Mouse (Mus musculus) Patski (cell line): ENCODE data around the gene Wdr63. TPM values are rescaled to one million over a fixed set of nuclear protein-coding genes. Genes with fewer than 3 reads are reported as not detected.

Experiments
- ATAC-seq: fragments of 100-300 bp; one replicate; pipeline ENCODE4 v1.8.0; 2021
- CTCF ChIA-PET: fragments of 350-600 bp; sonication (Branson Sonifier 250); formaldehyde crosslinking; loops from one replicate; lab custom pipeline; 2022; ENCODE audit warnings: inconsistent platforms; lab: Charles Lee
- POLR2A ChIA-PET: fragments of 350-600 bp; sonication (Branson Sonifier 250); formaldehyde crosslinking; loops from one replicate; lab custom pipeline; 2022; ENCODE audit warnings: antibody characterized with exemption, inconsistent platforms; lab: Charles Lee
- DNase-seq: peaks from one replicate; pipeline ENCODE4 v3.0.0-alpha.2; 2011; ENCODE audit warnings: low read depth, low spot score
- H3K27me3 ChIP-seq: fragments of 371-371 bp; one replicate; pipeline ENCODE4 v1.5.1; 2021
- CTCF ChIP-seq: fragments of 100-300 bp; IDR thresholded peaks from one replicate; pipeline ENCODE4 v1.5.1; 2021
- in situ Hi-C: fragments of 300-500 bp; cut with MboI; formaldehyde crosslinking; loops from 3 replicates; pipeline ENCODE4 v1.11.1; 2018; ENCODE audit warnings: low pct_unique_long_range_greater_than_20kb, mixed read lengths
- polyA plus RNA-seq: library from polyadenylated mRNA; unstranded; gene quantifications from one replicate; pipeline ENCODE4 v1.2.3, GENCODE M21; 2021

Wdr63 gene
- polyA plus RNA-seq, 1 experiment from 2014 or later: 0.17 TPM

DNA sequence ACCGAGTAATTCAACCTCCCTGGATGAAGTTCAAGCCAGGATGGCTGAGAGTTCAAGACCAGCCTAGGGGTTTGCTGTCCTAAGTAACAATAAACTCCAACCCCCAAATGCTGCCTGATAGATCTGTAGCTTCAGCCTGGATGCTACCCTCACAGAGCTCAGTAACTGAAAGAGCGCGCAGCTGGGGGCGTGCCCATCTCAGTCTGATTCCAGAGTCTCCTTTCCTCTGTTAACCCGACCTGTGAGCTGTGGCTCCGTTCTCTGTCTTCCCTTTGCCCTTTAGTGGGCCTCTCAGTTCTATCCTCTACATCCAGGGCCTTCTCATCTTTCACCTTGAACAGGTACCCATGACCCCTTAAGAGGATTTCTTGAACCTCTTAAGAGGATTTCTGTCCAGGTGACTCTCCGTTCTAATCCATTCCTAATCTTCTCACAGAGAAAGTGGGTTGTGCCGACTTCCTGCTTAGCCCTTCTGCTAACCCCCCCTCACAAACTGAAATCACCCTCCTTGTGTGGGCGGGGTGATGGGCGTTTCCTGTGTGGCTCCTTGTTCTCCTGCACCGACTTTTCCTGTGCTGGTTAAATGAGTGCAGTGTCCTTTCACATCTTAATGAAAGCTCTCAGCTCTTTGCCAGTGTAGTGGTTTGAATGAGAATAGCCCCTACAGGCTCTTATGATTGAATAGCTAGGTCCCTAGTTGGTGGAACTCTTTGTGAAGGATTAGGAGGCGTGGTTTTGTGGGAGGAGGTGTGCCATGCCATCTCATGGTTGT, 68.6 kb downstream of the Wdr63 start:
- DNase-seq: no peak
- H3K27me3 ChIP-seq: no peaks in the 10 kb centered on the region
- POLR2A ChIA-PET: no interaction called here
- in situ Hi-C loops: no loop called here
- no peak for TF ChIP-seq CTCF
- ATAC-seq: no peak
- CTCF ChIA-PET: interaction anchor here (1.0 kb wide), 1 partner anchor 23 kb away, joined by 3 read pairs; no protein-coding TSS in a partner anchor

DNA sequence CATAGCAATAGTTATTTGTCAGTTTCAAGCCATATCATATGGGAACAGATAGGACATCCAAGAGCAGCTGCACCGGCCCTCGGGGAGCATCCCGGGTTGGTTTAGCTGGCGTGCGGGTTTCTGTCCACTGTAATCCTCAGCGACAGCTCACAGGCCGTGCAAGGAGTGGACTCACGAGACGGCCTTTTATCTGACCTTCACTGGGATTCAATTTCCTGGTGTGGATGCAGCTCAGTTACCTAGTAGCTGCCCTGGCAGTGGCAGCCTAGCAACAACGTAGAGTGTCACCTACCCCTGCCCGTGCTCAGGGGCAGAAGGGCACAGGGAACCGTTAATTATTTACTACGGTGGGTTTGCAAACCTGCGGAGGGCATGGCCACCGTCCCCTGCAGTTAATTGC, 70.0 kb downstream of the Wdr63 start:
- no peak for TF ChIP-seq CTCF
- ATAC-seq (no peak), DNase-seq (no peak)
- in situ Hi-C loops: no loop called here
- ChIA-PET CTCF (interaction anchor here (0.7 to 1.4 kb wide), 4 partner anchors 10 to 27 kb away, joined by 3 to 6 read pairs (median 3); no protein-coding TSS in a partner anchor), POLR2A (no interaction called here)
- no peaks in the 10 kb centered on the region for H3K27me3 ChIP-seq

DNA sequence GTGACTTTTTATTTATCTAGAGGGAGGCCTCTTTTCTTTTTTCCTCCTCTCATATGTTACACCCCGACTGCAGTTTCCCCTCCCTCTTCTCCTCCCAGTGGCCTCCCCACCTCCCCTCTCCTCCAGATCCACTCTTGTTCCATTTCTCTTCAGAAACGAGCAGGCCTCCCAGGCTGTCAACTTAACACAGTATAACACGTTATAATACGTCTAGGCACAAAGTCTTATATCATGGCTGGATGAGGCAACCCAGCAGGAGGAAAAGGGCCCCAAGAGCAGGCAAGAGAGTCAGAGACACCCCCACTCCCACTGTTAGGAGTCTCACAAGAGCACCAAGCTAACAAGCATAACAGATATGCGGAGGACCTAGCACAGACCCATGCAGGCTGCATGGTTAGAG, 75.0 kb downstream of the Wdr63 start:
- no peak for TF ChIP-seq CTCF
- H3K27me3 ChIP-seq: no peaks in the 10 kb centered on the region
- DNase-seq (no peak), ATAC-seq (no peak)
- ChIA-PET POLR2A (no interaction called here), CTCF (interaction anchor here (0.8 kb wide), 1 partner anchor 7 kb away, joined by 3 read pairs; no protein-coding TSS in a partner anchor)
- in situ Hi-C loops: no loop called here

DNA sequence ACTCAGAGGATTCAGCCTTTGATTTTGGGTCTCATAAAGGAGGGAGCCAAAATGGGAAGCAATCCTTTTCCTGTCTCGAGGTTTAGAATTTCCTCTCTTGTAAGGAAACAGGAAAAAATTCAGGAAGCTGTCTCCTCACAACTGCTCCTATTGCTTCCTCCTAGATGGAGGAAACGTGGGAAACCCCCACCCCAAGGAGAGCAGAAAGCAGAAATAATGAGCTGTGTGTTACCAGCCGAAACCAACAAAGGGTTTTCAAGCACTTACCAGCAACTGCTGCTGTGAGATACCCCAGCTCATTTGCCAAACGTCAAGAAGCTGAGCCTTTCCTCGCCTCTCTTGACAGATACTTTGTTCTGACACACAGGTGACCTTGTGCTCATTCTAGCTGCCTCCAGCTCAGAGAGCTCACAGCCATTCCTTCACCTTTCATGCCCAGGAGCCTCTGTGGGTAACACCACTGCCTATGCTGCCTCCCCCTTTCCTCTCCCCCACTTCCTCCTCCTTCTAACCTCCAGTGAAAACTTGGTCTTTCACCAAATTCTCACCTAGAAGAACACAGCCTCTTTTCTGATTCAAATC, 77.6 kb downstream of the Wdr63 start:
- POLR2A ChIA-PET: interaction anchor here (1.2 kb wide), 1 partner anchor 12 kb away, joined by 3 read pairs; no protein-coding TSS in a partner anchor
- no peak for ATAC-seq

DNA sequence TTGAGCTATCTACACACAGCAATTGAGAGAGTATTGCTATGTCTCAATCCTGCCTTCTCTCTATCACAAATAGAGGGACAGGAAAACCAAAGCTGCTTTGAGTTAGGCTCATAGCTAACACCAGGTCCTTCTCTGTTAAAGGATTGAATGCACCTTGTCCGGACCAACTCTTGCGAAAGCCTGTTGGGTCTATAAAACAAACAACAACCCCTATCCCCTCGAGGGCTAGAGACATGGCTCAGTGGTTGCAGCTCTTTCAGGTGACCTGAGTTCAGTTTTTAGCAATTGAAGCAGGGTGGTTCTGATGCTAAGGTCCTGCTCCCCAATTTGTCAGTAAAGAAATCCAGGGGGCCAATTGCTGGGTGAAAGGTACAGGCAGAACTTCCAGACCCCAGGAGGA, 78.7 kb downstream of the Wdr63 start:
- TF ChIP-seq CTCF: no peak
- no peak for ATAC-seq
- ChIA-PET CTCF (interaction anchor here (2.1 to 2.6 kb wide), 2 partner anchors 21 to 148 kb away, joined by 4 to 8 read pairs; no protein-coding TSS in a partner anchor), POLR2A (interaction anchor here (0.6 to 1.1 kb wide), 2 partner anchors 15 kb away, joined by 3 read pairs; no protein-coding TSS in a partner anchor)
- DNase-seq: no peak
- no peaks in the 10 kb centered on the region for H3K27me3 ChIP-seq
- in situ Hi-C loops: no loop called here

More for the DNA sequence above, 77.6 kb downstream of the Wdr63 start:
- CTCF ChIA-PET: interaction anchor here (1.2 to 2.6 kb wide), 3 partner anchors 12 to 147 kb away, joined by 4 to 8 read pairs (median 4); no protein-coding TSS in a partner anchor
- no peaks in the 10 kb centered on the region for H3K27me3 ChIP-seq
- DNase-seq: no peak
- no peak for TF ChIP-seq CTCF
- in situ Hi-C loops: no loop called here

DNA sequence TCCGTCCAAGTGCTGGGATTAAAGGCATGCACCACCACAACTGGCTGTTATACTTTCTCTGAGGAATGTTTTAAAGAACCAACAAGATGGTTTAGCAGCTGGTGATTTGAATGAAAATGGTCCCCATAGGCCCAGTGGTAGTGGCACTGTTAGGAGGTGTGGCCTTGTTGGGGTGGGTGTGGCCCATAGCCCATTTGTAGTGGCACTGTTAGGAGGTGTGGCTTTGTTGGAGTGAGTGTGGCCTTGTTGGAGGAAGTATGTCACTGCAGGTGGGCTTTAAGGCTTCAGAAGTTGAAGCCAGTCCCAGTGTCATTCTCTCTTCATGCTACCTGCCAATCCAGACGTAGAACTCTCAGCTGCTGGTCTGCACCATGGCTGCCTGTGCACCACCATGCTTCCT, 79.5 kb downstream of the Wdr63 start:
- CTCF ChIA-PET: interaction anchor here (1.5 to 2.1 kb wide), 2 partner anchors 10 to 22 kb away, joined by 3 to 4 read pairs; no protein-coding TSS in a partner anchor
- DNase-seq: no peak
- in situ Hi-C loops: no loop called here
- no peaks in the 10 kb centered on the region for H3K27me3 ChIP-seq
- POLR2A ChIA-PET: interaction anchor here (0.5 to 0.6 kb wide), 2 partner anchors 12 to 14 kb away, joined by 3 read pairs; no protein-coding TSS in a partner anchor
- no peak for TF ChIP-seq CTCF
- ATAC-seq: no peak

DNA sequence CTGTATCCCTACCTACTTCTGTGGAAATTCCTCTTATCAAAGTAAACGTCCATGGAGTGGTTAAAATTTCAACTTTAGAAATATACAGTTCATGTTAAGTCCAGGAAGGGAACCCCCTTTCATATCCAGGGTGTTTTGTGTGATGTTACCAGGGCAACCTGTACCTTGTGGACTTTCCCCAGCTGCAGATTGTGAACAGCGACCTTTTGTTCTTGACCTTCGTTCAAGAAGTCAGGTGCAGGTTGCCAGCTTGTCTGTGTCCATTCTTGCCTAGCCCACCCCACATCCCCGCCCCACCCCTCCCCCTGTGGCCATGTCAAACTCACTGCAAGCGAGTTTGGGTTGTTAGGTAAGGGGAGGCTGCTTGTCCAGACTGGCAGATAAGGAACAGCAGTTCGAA, 80.8 kb downstream of the Wdr63 start:
- no peak for ATAC-seq
- no peak for DNase-seq
- no peak for TF ChIP-seq CTCF
- in situ Hi-C loops: no loop called here
- POLR2A ChIA-PET: interaction anchor here (0.5 kb wide), 2 partner anchors 23 to 313 kb away, joined by 3 read pairs; no protein-coding TSS in a partner anchor
- CTCF ChIA-PET: no interaction called here
- no peaks in the 10 kb centered on the region for H3K27me3 ChIP-seq

DNA sequence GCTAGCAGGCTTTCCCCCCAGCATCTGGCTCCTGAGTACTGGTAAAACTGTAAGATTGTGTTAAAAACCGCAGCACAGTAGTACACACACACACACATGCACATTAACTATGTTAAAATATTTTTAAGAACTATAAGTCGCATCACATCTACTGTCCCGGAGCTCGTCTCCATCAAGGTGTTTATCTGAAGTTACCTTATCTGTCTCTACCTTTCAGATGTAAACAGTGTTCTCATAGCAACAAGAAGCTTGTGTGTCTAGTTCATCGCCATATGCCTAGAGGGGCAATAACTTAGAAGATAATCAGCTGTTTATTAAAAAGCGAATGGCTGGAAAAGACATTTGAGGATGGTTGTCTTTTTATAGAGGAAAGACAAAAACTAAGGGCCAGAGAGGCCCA, 82.4 kb downstream of the Wdr63 start:
- in situ Hi-C loops: no loop called here
- CTCF ChIA-PET: interaction anchor here (0.7 to 1.3 kb wide), 2 partner anchors 10 to 12 kb away, joined by 3 to 5 read pairs; no protein-coding TSS in a partner anchor
- POLR2A ChIA-PET: interaction anchor here (0.6 to 1.0 kb wide), 2 partner anchors 14 to 17 kb away, joined by 3 to 6 read pairs; no protein-coding TSS in a partner anchor
- TF ChIP-seq CTCF: no peak
- ATAC-seq (no peak), DNase-seq (no peak)
- no peaks in the 10 kb centered on the region for H3K27me3 ChIP-seq

DNA sequence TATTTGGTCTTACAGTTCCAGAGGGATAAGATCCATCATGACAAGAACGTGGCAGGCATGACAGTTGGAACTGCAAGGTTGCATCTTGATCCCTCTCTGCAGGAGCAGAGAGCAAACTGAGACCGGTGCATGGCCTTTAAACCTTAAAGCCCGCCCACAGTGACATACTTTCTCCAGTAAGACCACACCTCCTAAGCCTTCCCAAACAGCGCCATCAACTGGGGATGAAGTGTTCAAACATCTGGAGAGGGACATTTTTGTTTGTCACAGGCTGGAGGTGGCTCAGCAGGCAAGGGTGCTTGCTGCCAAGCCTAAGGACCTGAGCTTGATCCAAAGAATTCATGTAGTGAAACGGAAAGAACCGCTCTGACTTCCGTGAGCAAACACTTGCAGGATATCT, 83.2 kb downstream of the Wdr63 start:
- TF ChIP-seq CTCF: no peak
- ChIA-PET CTCF (no interaction called here), POLR2A (no interaction called here)
- ATAC-seq: no peak
- in situ Hi-C loops: no loop called here
- no peaks in the 10 kb centered on the region for H3K27me3 ChIP-seq
- no peak for DNase-seq

DNA sequence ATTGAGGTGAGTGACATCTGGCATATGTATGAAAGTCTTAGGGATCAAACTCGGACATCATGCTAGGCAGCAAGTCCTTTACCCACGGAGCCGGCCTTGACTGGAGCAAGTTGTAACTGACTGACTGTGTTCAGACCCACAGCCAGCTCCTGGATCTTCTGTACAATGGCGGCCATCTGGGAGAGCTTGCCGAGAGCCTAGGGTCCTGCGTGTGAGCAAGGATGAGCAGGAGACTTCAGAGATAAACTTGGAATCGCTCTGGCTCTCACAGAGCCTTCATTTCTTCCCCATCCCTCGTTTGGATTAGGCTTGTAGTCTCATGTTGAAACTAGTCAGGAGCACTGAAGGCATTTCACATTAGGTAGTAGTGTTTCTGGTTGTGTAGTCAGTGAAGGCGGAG, 85.7 kb downstream of the Wdr63 start:
- TF ChIP-seq CTCF: no peak
- DNase-seq: no peak

More for the DNA sequence above, 85.7 kb downstream of the Wdr63 start:
- no peaks in the 10 kb centered on the region for H3K27me3 ChIP-seq
- in situ Hi-C loops: no loop called here
- ATAC-seq: no peak
- ChIA-PET CTCF (no interaction called here), POLR2A (no interaction called here)
